Mouse (Mus musculus) kidney, embryonic 15.5 days (tissue): ENCODE results near the gene Slco2b1. TPM values are rescaled to one million over a fixed set of nuclear protein-coding genes. Genes with fewer than 3 reads are reported as not detected.
"Not testable (repeated sequence)": the region's sequence is repeated elsewhere in the genome, so short reads cannot be mapped to it uniquely, and the experiment has no call there.

ENCODE experiments used
- ATAC-seq: fragments of 200-750 bp; cut with Nextera tagmentation; replicated peaks from 2 replicates; pipeline ENCODE4 v1.8.0; 2017; ENCODE audit warnings: moderate TSS enrichment; ENCODE audit not compliant: low FRiP score
- H3K27ac ChIP-seq: fragments of 300-500 bp; sonication (generic); 2 replicates; pipeline ENCODE4 v1.5.1; 2015; ENCODE audit warnings: mild to moderate bottlenecking, inconsistent platforms
- H3K27me3 ChIP-seq: fragments of 300-500 bp; sonication (generic); 2 replicates; pipeline ENCODE4 v1.6.1; 2015; ENCODE audit warnings: inconsistent platforms
- H3K36me3 ChIP-seq: fragments of 300-500 bp; sonication (generic); 2 replicates; pipeline ENCODE4 v1.6.1; 2015; ENCODE audit warnings: inconsistent platforms
- H3K4me1 ChIP-seq: fragments of 300-500 bp; sonication (generic); 2 replicates; pipeline ENCODE4 v1.6.1; 2015; ENCODE audit warnings: inconsistent platforms
- H3K4me2 ChIP-seq: fragments of 300-500 bp; sonication (generic); 2 replicates; pipeline ENCODE4 v1.6.1; 2015; ENCODE audit warnings: moderate library complexity, mild to moderate bottlenecking, inconsistent platforms
- H3K4me3 ChIP-seq: fragments of 300-500 bp; sonication (generic); replicated peaks from 2 replicates; pipeline ENCODE4 v1.5.1; 2015; ENCODE audit warnings: mild to moderate bottlenecking, inconsistent platforms
- H3K9ac ChIP-seq: fragments of 300-500 bp; sonication (generic); 2 replicates; pipeline ENCODE4 v1.6.1; 2015; ENCODE audit warnings: mild to moderate bottlenecking, inconsistent platforms
- H3K9me3 ChIP-seq: fragments of 300-500 bp; sonication (generic); replicated peaks from 2 replicates; pipeline ENCODE4 v1.6.1; 2016; ENCODE audit warnings: inconsistent platforms
- WGBS: fragments of 180-500 bp; shearing (Covaris S2); methylation state at CpG from one replicate; pipeline ENCODE4 v1.1.7; 2015; ENCODE audit warnings: mixed read lengths; 5-methylcytosine and 5-hydroxymethylcytosine counted together
- polyA plus RNA-seq: library from polyadenylated mRNA; unstranded; fragments of >200 nt; fragmentation: Nextera tagmentation; extraction: Ambion mirVana; gene quantifications from 2 replicates; pipeline ENCODE4 v1.2.1, GENCODE M21; 2015

Gene Slco2b1
- polyA plus RNA-seq, 1 experiment from 2014 or later: 2.8 TPM

- Histone ChIP-seq H3K9me3 (no peaks in the 10 kb centered on the region), H3K36me3 (no peaks in the 10 kb centered on the region), H3K4me3 (peak overlapping the region; percentile 4; the same call in 1 of the 2 replicates), H3K27me3 (no peaks in the 10 kb centered on the region), H3K4me2 (peak overlapping the region; percentile 27), H3K9ac (no peak overlapping the region), H3K4me1 (peaks cover 30% of the 10 kb centered on the region), H3K27ac (peak overlapping the region; percentile 79)
- ATAC-seq: peak; percentile 70; the same call in 1 of the 2 replicates
- WGBS: 49% methylated on average over 4 of the region's 4 CpGs
Measured at GRCm38 (mm10) chr7:99706341-99707037, 4.7 kb downstream of the Slco2b1 start.

- H3K36me3 ChIP-seq: no peaks in the 10 kb centered on the region
- no peaks in the 10 kb centered on the region for H3K27me3 ChIP-seq
- no peak overlapping the region for H3K4me3 ChIP-seq
- 81% methylated on average over 3 of the region's 3 CpGs for WGBS
- H3K4me2 ChIP-seq: no peak overlapping the region
- no peak overlapping the region for H3K9ac ChIP-seq
- H3K27ac ChIP-seq: no peak overlapping the region
- no peak for ATAC-seq
- no peaks in the 10 kb centered on the region for H3K9me3 ChIP-seq
- H3K4me1 ChIP-seq: peaks cover 32% of the 10 kb centered on the region
Measured at GRCm38 (mm10) chr7:99704736-99705519, 6.2 kb downstream of the Slco2b1 start.

GRCm38 (mm10) chr7:99702201-99702600, 8.9 kb downstream of the Slco2b1 start:
- H3K27me3 ChIP-seq: no peaks in the 10 kb centered on the region
- H3K4me3 ChIP-seq: no peak overlapping the region
- no peaks in the 10 kb centered on the region for H3K36me3 ChIP-seq
- peaks cover 37% of the 10 kb centered on the region for H3K4me1 ChIP-seq
- H3K9ac ChIP-seq: no peak overlapping the region
- no peak overlapping the region for H3K27ac ChIP-seq
- no peak for ATAC-seq
- H3K9me3 ChIP-seq: no peaks in the 10 kb centered on the region
- no peak overlapping the region for H3K4me2 ChIP-seq
- WGBS: 34% methylated on average over 6 of the region's 6 CpGs

GRCm38 (mm10) chr7:99700641-99701040, 10.5 kb downstream of the Slco2b1 start:
- H3K4me3 ChIP-seq: no peak overlapping the region
- H3K9me3 ChIP-seq: no peaks in the 10 kb centered on the region
- H3K9ac ChIP-seq: no peak overlapping the region
- H3K27me3 ChIP-seq: no peaks in the 10 kb centered on the region
- H3K4me2 ChIP-seq: no peak overlapping the region
- H3K36me3 ChIP-seq: no peaks in the 10 kb centered on the region
- H3K27ac ChIP-seq: no peak overlapping the region
- ATAC-seq: no peak
- 76% methylated on average over 4 of the region's 4 CpGs for WGBS
- H3K4me1 ChIP-seq: peaks cover 23% of the 10 kb centered on the region

GRCm38 (mm10) chr7:99699709-99700151, 11.4 kb downstream of the Slco2b1 start:
- Histone ChIP-seq H3K9ac (no peak overlapping the region), H3K4me1 (peaks cover 23% of the 10 kb centered on the region), H3K4me2 (no peak overlapping the region), H3K36me3 (no peaks in the 10 kb centered on the region), H3K9me3 (no peaks in the 10 kb centered on the region), H3K27ac (0 out of 2 replicates have a peak overlapping the region, but pooled peaks have one; percentile 48), H3K4me3 (no peak overlapping the region), H3K27me3 (no peaks in the 10 kb centered on the region)
- no peak for ATAC-seq
- 53% methylated on average over 3 of the region's 3 CpGs for WGBS

GRCm38 (mm10) chr7:99699106-99699505, 12.0 kb downstream of the Slco2b1 start:
- Histone ChIP-seq H3K4me3 (no peak overlapping the region), H3K9me3 (no peaks in the 10 kb centered on the region), H3K27ac (peak overlapping the region; percentile 46), H3K4me1 (peaks cover 23% of the 10 kb centered on the region), H3K27me3 (no peaks in the 10 kb centered on the region), H3K36me3 (no peaks in the 10 kb centered on the region), H3K4me2 (no peak overlapping the region), H3K9ac (no peak overlapping the region)
- no peak for ATAC-seq
- WGBS: 31% methylated on average over 3 of the region's 3 CpGs

GRCm38 (mm10) chr7:99698576-99698975, 12.6 kb downstream of the Slco2b1 start:
- Histone ChIP-seq H3K36me3 (no peaks in the 10 kb centered on the region), H3K9me3 (no peaks in the 10 kb centered on the region), H3K4me1 (peaks cover 23% of the 10 kb centered on the region), H3K27me3 (no peaks in the 10 kb centered on the region), H3K4me2 (no peak overlapping the region), H3K4me3 (no peak overlapping the region), H3K27ac (no peak overlapping the region; the same call in 1 of the 2 replicates), H3K9ac (no peak overlapping the region)
- 84% methylated on average over 3 of the region's 3 CpGs for WGBS
- ATAC-seq: no peak

- H3K4me1 ChIP-seq: peaks cover 13% of the 10 kb centered on the region
- 86% methylated on average over 8 of the region's 8 CpGs for WGBS
- no peak overlapping the region for H3K9ac ChIP-seq
- H3K4me2 ChIP-seq: no peak overlapping the region
- ATAC-seq: no peak
- H3K27ac ChIP-seq: no peak overlapping the region
- H3K27me3 ChIP-seq: no peaks in the 10 kb centered on the region
- no peak overlapping the region for H3K4me3 ChIP-seq
- no peaks in the 10 kb centered on the region for H3K36me3 ChIP-seq
- no peaks in the 10 kb centered on the region for H3K9me3 ChIP-seq
Measured at GRCm38 (mm10) chr7:99695471-99696057, 15.6 kb downstream of the Slco2b1 start.

- H3K27me3 ChIP-seq, H3K4me3 ChIP-seq, H3K4me1 ChIP-seq, H3K9ac ChIP-seq, H3K9me3 ChIP-seq, H3K4me2 ChIP-seq, H3K36me3 ChIP-seq, H3K27ac ChIP-seq, ATAC-seq: not testable (repeated sequence)
- 62% methylated on average over 4 of the region's 5 CpGs for WGBS
Measured at GRCm38 (mm10) chr7:99694424-99694823, 16.7 kb downstream of the Slco2b1 start.

- H3K4me3 ChIP-seq: no peak overlapping the region
- H3K9ac ChIP-seq: no peak overlapping the region
- peaks cover 6% of the 10 kb centered on the region for H3K4me1 ChIP-seq
- no peak overlapping the region for H3K27ac ChIP-seq
- ATAC-seq: no peak
- H3K4me2 ChIP-seq: no peak overlapping the region
- H3K27me3 ChIP-seq: no peaks in the 10 kb centered on the region
- no peaks in the 10 kb centered on the region for H3K9me3 ChIP-seq
- 94% methylated on average over 3 of the region's 3 CpGs for WGBS
- H3K36me3 ChIP-seq: no peaks in the 10 kb centered on the region
Measured at GRCm38 (mm10) chr7:99693976-99694375, 17.2 kb downstream of the Slco2b1 start.

- H3K4me1 ChIP-seq: 0 out of 2 replicates have a peak, but pooled peaks cover 5% of the 10 kb centered on the region
- H3K4me3 ChIP-seq: no peak overlapping the region
- no peaks in the 10 kb centered on the region for H3K9me3 ChIP-seq
- H3K4me2 ChIP-seq: no peak overlapping the region
- H3K9ac ChIP-seq: no peak overlapping the region
- WGBS: 92% methylated on average over 3 of the region's 3 CpGs
- no peak overlapping the region for H3K27ac ChIP-seq
- H3K27me3 ChIP-seq: no peaks in the 10 kb centered on the region
- H3K36me3 ChIP-seq: no peaks in the 10 kb centered on the region
- no peak for ATAC-seq
Measured at GRCm38 (mm10) chr7:99693387-99693786, 17.8 kb downstream of the Slco2b1 start.

- H3K4me2 ChIP-seq: no peak overlapping the region
- ATAC-seq: no peak
- H3K36me3 ChIP-seq: no peaks in the 10 kb centered on the region
- 0 out of 2 replicates have a peak, but pooled peaks cover 5% of the 10 kb centered on the region for H3K4me1 ChIP-seq
- 49% methylated on average over 3 of the region's 3 CpGs for WGBS
- H3K27me3 ChIP-seq: no peaks in the 10 kb centered on the region
- H3K4me3 ChIP-seq: no peak overlapping the region
- H3K9ac ChIP-seq: no peak overlapping the region
- no peaks in the 10 kb centered on the region for H3K9me3 ChIP-seq
- peak overlapping the region; percentile 60 for H3K27ac ChIP-seq
Measured at GRCm38 (mm10) chr7:99692396-99692795, 18.7 kb downstream of the Slco2b1 start.
